Mouse (Mus musculus) hindbrain, embryonic 14.5 days (tissue): ENCODE results near the gene Galnt7. TPM values are rescaled to one million over a fixed set of nuclear protein-coding genes. Genes with fewer than 3 reads are reported as not detected.
"Not testable (repeated sequence)": the region's sequence is repeated elsewhere in the genome, so short reads cannot be mapped to it uniquely, and the experiment has no call there.

Experiments used
- ATAC-seq: fragments of 200-750 bp; cut with Nextera tagmentation; 2 replicates; pipeline ENCODE4 v1.8.0; 2017; ENCODE audit warnings: moderate number of reproducible peaks, mild to moderate bottlenecking, moderate TSS enrichment, moderate library complexity; ENCODE audit not compliant: low FRiP score
- DNase-seq: peaks from one replicate; pipeline ENCODE4 v3.0.0-alpha.2; 2015; ENCODE audit warnings: low spot score
- H3K27ac ChIP-seq: fragments of 300-500 bp; sonication (generic); 2 replicates; pipeline ENCODE4 v1.5.1; 2014; ENCODE audit warnings: mild to moderate bottlenecking, moderate library complexity
- H3K27me3 ChIP-seq: fragments of 300-500 bp; sonication (generic); 2 replicates; pipeline ENCODE4 v1.6.1; 2014; ENCODE audit warnings: mild to moderate bottlenecking, low read length, mixed read lengths; ENCODE audit not compliant: control insufficient read depth, insufficient read depth
- H3K36me3 ChIP-seq: fragments of 300-500 bp; sonication (generic); replicated peaks from 2 replicates; pipeline ENCODE4 v1.6.1; 2014; ENCODE audit not compliant: control insufficient read depth, insufficient read depth
- H3K4me1 ChIP-seq: fragments of 300-500 bp; sonication (generic); replicated peaks from 2 replicates; pipeline ENCODE4 v1.6.1; 2014; ENCODE audit warnings: antibody characterized with exemption, low read length, mixed read lengths; ENCODE audit not compliant: control insufficient read depth, insufficient read depth
- H3K4me2 ChIP-seq: fragments of 300-500 bp; sonication (generic); replicated peaks from 2 replicates; pipeline ENCODE4 v1.6.1; 2014; ENCODE audit warnings: mild to moderate bottlenecking, moderate library complexity
- H3K4me3 ChIP-seq: fragments of 300-500 bp; sonication (generic); replicated peaks from 2 replicates; pipeline ENCODE4 v1.5.1; 2014; ENCODE audit warnings: mild to moderate bottlenecking, low read length
- H3K9ac ChIP-seq: fragments of 300-500 bp; sonication (generic); 2 replicates; pipeline ENCODE4 v1.6.1; 2014
- H3K9me3 ChIP-seq: fragments of 300-500 bp; sonication (generic); 2 replicates; pipeline ENCODE4 v1.6.1; 2016; ENCODE audit warnings: low read length; ENCODE audit not compliant: control insufficient read depth
- WGBS: fragments of 180-500 bp; shearing (Covaris S2); extraction: QIAGEN DNeasy Blood & Tissue Kit; methylation state at CpG from one replicate; pipeline ENCODE4 v1.1.7; 2014; 5-methylcytosine and 5-hydroxymethylcytosine counted together
- polyA plus RNA-seq: library from polyadenylated mRNA; unstranded; fragments of >200 nt; fragmentation: Nextera tagmentation; extraction: Ambion mirVana; gene quantifications from 2 replicates; pipeline ENCODE4 v1.2.1, GENCODE M21; 2014

Gene Galnt7
- polyA plus RNA-seq, 1 experiment from 2014 or later, result 14.6 TPM

DNA sequence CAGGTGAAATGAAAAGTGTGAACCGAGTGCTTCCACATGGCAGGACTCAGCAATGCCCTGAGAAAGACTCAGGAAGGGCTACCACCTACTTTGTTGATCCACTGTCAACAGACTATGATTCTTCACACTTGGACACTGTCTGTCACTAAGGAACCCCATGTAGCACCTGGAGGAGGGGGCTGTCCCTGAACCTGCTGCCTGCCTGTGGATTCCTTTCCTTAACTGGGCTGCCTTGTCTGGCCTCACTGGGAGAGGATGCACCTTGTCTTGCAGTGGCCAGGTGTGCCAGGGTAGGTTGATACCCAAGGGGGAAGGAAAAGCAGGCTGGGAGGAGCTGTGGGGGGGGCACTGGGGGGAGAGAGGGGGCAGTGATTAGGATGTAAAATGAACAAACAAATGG, 124.8 kb downstream of the Galnt7 start:
- 93% methylated on average over 1 of the region's 1 CpGs for WGBS
- no peak overlapping the region for H3K4me3 ChIP-seq
- DNase-seq, result no peak

DNA sequence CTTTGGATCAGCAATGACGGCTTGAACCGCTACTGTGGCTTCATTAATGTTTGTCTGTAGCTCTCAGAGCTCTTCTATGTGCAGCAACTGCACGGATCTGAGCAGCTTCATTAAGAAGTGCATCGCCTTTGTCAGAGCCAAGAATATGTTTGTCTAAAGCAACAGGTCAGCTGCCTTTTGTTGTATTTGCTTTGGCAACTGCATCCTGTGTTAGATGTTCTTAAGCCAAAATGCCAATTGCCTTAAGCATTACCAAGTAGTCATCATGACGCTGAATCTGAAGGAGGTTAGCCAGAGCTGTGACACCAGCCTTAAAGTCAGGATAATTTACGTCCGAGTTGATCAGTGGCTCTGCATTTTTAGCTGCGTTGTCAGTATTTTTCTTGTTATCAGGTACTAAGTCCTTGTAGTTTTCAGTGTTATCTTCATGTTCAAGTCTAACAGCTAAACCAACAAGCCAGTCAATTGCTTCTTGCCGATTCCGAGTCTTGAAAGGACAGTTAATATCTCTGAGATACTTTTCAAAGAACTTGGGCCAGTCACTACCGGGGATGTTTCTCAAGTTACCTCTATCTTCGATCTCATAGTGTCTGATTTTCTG, 132.5 kb downstream of the Galnt7 start:
- no peaks in the 10 kb centered on the region for H3K4me1 ChIP-seq
- no peak overlapping the region for H3K9ac ChIP-seq
- 90% methylated on average over 12 of the region's 12 CpGs for WGBS
- H3K4me2 ChIP-seq, result no peak overlapping the region
- no peaks in the 10 kb centered on the region for H3K9me3 ChIP-seq
- H3K27me3 ChIP-seq, result no peaks in the 10 kb centered on the region
- DNase-seq (no peak), ATAC-seq (no peak)
- no peak overlapping the region for H3K4me3 ChIP-seq
- H3K36me3 ChIP-seq, result peaks cover 6% of the 10 kb centered on the region; the same call in 1 of the 2 replicates
- H3K27ac ChIP-seq, result no peak overlapping the region

More for the DNA sequence above, 124.8 kb downstream of the Galnt7 start:
- ATAC-seq, result no peak
- Histone ChIP-seq H3K4me2 (no peak overlapping the region), H3K9ac (no peak overlapping the region), H3K4me1 (no peaks in the 10 kb centered on the region), H3K36me3 (0 out of 2 replicates have a peak, but pooled peaks cover 4% of the 10 kb centered on the region), H3K27me3 (no peaks in the 10 kb centered on the region), H3K27ac (no peak overlapping the region), H3K9me3 (no peaks in the 10 kb centered on the region)

DNA sequence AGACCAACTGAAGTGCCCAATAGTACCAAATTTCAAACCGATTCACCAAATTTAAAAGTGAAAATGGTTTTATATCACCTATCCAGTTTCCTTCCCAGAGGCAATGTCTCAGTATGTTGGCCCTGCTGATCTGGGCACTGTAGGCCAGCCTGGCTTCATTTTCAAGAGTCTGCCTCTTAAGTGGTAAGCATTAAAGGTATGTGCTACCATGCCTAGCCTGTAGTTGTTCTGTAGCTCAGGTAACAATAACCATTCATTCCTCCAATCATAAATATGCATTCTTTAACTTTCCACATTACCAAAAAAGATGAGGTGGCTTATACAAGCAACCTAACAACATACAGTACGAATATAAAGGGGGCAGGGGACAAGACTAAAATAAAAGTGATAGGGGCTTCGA, 135.1 kb downstream of the Galnt7 start:
- Histone ChIP-seq H3K36me3 (peaks cover 3% of the 10 kb centered on the region; the same call in 1 of the 2 replicates), H3K9ac (no peak overlapping the region), H3K27ac (no peak overlapping the region), H3K4me3 (no peak overlapping the region), H3K4me1 (no peaks in the 10 kb centered on the region), H3K4me2 (no peak overlapping the region), H3K27me3 (no peaks in the 10 kb centered on the region), H3K9me3 (no peaks in the 10 kb centered on the region)
- DNase-seq (no peak), ATAC-seq (no peak)
- WGBS, result 90% methylated on average over 3 of the region's 3 CpGs

DNA sequence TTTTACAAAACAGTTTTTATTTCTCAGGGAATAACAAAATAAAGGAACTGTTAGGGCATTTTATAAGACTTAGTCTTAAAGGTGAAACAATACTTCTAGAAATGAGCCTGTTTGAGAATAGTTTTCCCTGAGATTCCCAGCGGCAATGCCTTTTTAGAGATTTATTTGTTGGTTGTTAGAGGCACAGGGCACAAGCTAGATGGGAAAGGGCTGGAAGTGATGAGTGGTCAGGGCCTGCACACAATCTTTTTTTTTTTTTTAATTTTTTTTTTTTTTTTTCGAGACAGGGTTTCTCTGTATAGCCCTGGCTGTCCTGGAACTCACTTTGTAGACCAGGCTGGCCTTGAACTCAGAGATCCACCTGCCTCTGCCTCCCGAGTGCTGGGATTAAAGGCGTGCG, 136.1 kb downstream of the Galnt7 start:
- not testable (repeated sequence) for H3K9me3 ChIP-seq, H3K4me2 ChIP-seq, DNase-seq, H3K4me3 ChIP-seq, ATAC-seq, H3K4me1 ChIP-seq, H3K27ac ChIP-seq, H3K27me3 ChIP-seq, H3K9ac ChIP-seq, H3K36me3 ChIP-seq
- WGBS, result 96% methylated on average over 5 of the region's 5 CpGs

DNA sequence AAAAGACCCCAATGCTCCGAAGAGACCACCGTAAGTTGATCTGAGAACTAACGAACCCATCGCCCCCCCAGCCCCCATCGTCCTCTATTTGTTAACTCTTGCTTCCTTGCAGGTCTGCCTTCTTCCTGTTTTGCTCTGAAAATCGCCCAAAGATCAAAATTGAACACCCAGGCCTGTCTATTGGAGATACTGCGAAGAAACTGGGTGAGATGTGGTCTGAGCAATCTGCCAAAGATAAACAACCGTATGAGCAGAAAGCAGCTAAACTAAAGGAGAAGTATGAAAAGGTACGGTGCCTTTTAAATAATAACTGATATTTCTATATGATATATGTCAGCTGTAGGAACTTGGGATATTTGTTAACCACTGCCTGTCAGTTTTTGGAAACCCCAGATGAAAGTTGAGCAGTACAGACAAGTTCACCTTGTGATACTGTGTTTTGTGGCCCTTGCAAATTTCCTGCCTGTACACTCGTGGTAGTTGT, 139.6 kb downstream of the Galnt7 start:
- WGBS, result 30% methylated on average over 10 of the region's 10 CpGs
- not testable (repeated sequence) for ATAC-seq, H3K36me3 ChIP-seq, H3K27ac ChIP-seq, H3K4me1 ChIP-seq, DNase-seq, H3K9me3 ChIP-seq, H3K27me3 ChIP-seq
- peak overlapping the region; percentile 91; the same call in 1 of the 2 replicates for H3K9ac ChIP-seq
- peak overlapping the region; percentile 69 for H3K4me2 ChIP-seq
- H3K4me3 ChIP-seq, result peak overlapping the region; percentile 90

DNA sequence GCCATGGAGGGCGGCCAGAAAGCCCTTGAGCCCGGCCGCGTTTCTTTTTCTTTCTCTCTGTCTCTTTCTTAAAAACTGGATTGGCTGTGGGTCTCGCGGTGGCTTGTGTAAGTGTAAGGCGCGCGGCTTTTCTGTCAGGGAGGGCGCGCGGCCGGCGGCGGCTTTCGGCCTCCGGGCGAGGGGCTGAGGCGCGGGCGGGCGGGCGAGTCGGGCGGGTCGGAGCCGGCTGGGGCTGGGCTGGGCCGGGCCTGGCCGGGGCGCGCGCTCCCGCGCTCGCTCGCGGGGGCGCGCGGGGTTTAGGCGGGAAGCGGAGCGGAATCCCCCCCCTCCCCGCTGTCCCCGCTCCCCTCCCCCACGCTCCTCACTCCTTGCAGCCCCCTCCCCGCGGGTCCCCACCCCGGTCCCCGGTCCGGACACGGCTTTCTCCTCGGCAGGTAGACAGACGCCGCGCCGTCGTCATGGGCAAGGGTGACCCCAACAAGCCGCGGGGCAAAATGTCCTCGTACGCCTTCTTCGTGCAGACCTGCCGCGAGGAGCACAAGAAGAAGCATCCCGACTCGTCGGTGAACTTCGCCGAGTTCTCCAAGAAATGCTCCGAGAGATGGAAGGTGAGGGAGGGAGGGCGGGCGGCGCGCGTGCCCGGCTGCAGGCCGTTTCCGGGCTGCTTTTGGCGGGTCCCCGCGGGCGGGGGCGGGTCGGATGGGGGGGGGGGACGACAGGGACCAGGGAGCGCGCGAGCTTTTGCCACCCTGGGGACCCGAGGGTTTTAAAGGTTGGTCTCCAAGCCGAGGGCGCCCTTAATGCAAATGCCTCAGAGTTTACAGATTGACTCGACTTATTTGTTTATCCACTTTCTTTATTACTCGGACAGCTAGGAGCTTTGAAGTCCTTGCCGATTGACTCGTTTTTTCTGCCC, 140.4 kb downstream of the Galnt7 start:
- under 1% methylated on average over 75 of the region's 96 CpGs for WGBS
- Histone ChIP-seq H3K4me3 (peak overlapping the region; percentile 90), H3K27me3 (no peaks in the 10 kb centered on the region), H3K36me3 (peaks cover 3% of the 10 kb centered on the region; the same call in 1 of the 2 replicates), H3K27ac (peak overlapping the region; percentile 97), H3K9me3 (no peaks in the 10 kb centered on the region), H3K9ac (peak overlapping the region; percentile 91), H3K4me1 (0 out of 2 replicates have a peak, but pooled peaks cover 5% of the 10 kb centered on the region), H3K4me2 (peak overlapping the region; percentile 69)
- DNase-seq (peak; percentile 40), ATAC-seq (peak; percentile 53)

DNA sequence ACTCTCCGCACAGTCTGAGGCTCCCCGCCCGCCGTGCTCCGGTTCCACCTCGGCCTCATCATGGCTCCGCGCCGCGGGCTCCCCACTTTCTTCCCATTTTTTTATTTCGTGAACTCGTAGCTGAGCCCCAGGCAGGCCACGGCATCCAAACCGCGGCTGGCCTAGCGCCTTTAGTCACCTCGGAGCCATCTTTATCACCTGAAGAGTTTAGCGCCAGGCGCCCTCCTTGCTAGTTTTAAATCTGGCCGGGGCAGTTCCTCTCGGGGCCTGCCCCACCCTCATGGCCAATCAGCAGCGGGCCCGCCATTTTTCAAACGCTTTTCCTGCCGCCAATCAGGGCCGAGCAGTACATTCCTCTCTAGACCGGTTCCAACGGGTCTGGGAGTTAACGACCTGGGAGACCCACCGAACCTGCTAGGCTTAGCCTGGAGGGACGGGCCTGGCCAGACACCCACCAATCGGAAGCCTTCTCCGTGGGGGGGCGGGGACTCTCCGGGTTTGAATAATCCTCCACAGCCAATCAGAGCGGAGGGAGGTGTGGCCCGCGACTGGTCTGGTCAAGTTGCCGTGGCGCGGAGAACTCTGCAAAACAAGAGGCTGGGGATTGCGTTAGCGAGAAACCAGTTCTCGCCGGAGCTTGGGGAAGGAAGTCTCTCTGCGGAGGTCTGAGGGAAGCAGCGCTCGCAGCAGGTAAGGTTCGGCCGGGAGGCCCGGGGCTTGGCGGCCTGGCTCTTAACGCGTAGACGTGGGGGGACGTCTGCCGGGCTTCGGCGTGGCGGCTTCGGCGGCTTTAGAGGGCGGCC, 141.3 kb downstream of the Galnt7 start, which contains the start of gene Hmgb2:
Gene Hmgb2, plus strand, starts transcription at position 592 of the 803 bp plus-strand sequence.
- Histone ChIP-seq H3K4me2 (peak within 1 kb of the TSS; percentile 96), H3K4me3 (peak within 1 kb of the TSS; percentile 90), H3K27me3 (no peaks in the 10 kb centered on the region), H3K9me3 (no peaks in the 10 kb centered on the region), H3K4me1 (0 out of 2 replicates have a peak, but pooled peaks cover 5% of the 10 kb centered on the region), H3K36me3 (peaks cover 3% of the 10 kb centered on the region; the same call in 1 of the 2 replicates), H3K9ac (peak within 1 kb of the TSS; percentile 91), H3K27ac (peak within 1 kb of the TSS; percentile 97)
- peak; percentile 100 for ATAC-seq
- peak; percentile 99 for DNase-seq
- under 1% methylated on average over 63 of the region's 63 CpGs for WGBS

DNA sequence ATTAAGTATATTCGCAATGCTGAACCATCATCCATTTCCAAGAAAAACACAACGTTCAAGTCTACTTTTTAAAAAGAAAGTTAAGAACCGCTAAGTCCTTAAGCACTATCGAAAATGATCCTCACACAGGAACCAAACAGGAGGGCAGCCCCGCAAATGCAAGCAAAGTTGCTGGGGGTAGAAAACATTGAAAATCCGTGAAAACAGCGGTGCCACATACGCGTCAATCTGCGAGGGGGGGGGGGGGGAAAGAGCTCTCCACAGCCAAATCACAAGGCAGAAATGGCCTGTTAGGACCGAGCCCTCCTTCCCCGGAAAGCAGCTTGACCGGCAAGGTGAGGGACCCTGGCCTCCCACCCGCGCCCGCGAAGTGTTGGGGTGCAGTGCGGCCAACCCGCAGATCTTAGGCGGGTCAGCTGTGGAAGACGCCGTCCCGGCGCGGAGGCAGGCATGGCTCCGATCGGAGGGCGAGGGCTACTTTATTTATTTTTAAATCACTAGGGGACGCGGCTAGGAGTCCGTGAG, 142.0 kb downstream of the Galnt7 start:
- DNase-seq (no peak), ATAC-seq (no peak; the same call in 1 of the 2 replicates)
- Histone ChIP-seq H3K9me3 (no peaks in the 10 kb centered on the region), H3K36me3 (peaks cover 3% of the 10 kb centered on the region; the same call in 1 of the 2 replicates), H3K4me2 (peak overlapping the region; percentile 96), H3K27me3 (no peaks in the 10 kb centered on the region), H3K27ac (no peak overlapping the region), H3K4me1 (0 out of 2 replicates have a peak, but pooled peaks cover 5% of the 10 kb centered on the region), H3K4me3 (peak overlapping the region; percentile 90), H3K9ac (peak overlapping the region; percentile 63)
- WGBS, result 2% methylated on average over 31 of the region's 31 CpGs
